Mouse (Mus musculus) hindbrain, postnatal 0 days (tissue): ENCODE results near the gene Tas1r2. TPM values are rescaled to one million over a fixed set of nuclear protein-coding genes. Genes with fewer than 3 reads are reported as not detected.

Source experiments
- ATAC-seq: fragments of 200-750 bp; cut with Nextera tagmentation; 2 replicates; pipeline ENCODE4 v1.8.0; 2017; ENCODE audit warnings: mild to moderate bottlenecking, moderate TSS enrichment, moderate library complexity
- DNase-seq: peaks from one replicate; pipeline ENCODE4 v3.0.0-alpha.2; 2015; ENCODE audit warnings: low spot score
- H3K27ac ChIP-seq: fragments of 300-500 bp; sonication (generic); 2 replicates; pipeline ENCODE4 v1.5.1; 2014; ENCODE audit warnings: mild to moderate bottlenecking
- H3K27me3 ChIP-seq: fragments of 300-500 bp; sonication (generic); 2 replicates; pipeline ENCODE4 v1.6.1; 2014; ENCODE audit warnings: low read length, mixed read lengths; ENCODE audit not compliant: insufficient read depth
- H3K36me3 ChIP-seq: fragments of 300-500 bp; sonication (generic); 2 replicates; pipeline ENCODE4 v1.6.1; 2014; ENCODE audit warnings: low read length, mixed read lengths; ENCODE audit not compliant: insufficient read depth
- H3K4me1 ChIP-seq: fragments of 300-500 bp; sonication (generic); 2 replicates; pipeline ENCODE4 v1.6.1; 2014; ENCODE audit warnings: antibody characterized with exemption, low read length, mixed read lengths; ENCODE audit not compliant: insufficient read depth
- H3K4me2 ChIP-seq: fragments of 300-500 bp; sonication (generic); 2 replicates; pipeline ENCODE4 v1.6.1; 2014; ENCODE audit warnings: low read depth, mild to moderate bottlenecking, low read length, moderate library complexity, mixed read lengths
- H3K4me3 ChIP-seq: fragments of 300-500 bp; sonication (generic); 2 replicates; pipeline ENCODE4 v1.5.1; 2014; ENCODE audit warnings: low read length
- H3K9ac ChIP-seq: fragments of 300-500 bp; sonication (generic); replicated peaks from 2 replicates; pipeline ENCODE4 v1.6.1; 2014; ENCODE audit warnings: mild to moderate bottlenecking, low read length, moderate library complexity, mixed read lengths
- H3K9me3 ChIP-seq: fragments of 300-500 bp; sonication (generic); 2 replicates; pipeline ENCODE4 v1.6.1; 2016; ENCODE audit warnings: low read length, mixed read lengths
- CTCF ChIP-seq: IDR thresholded peaks from 2 replicates; pipeline ENCODE4 v1.5.1; 2016; ENCODE audit warnings: antibody characterized with exemption, control low read depth, low read depth
- WGBS: fragments of 180-500 bp; shearing (Covaris S2); extraction: QIAGEN DNeasy Blood & Tissue Kit; methylation state at CpG from one replicate; pipeline ENCODE4 v1.1.7; 2014; 5-methylcytosine and 5-hydroxymethylcytosine counted together
- polyA plus RNA-seq: library from polyadenylated mRNA; unstranded; fragments of >200 nt; fragmentation: Nextera tagmentation; extraction: Ambion mirVana; gene quantifications from 2 replicates; pipeline ENCODE4 v1.2.1, GENCODE M21; 2015
- total RNA-seq: library from RNA; depleted of rRNA; stranded (reverse); fragments of >200 nt; gene quantifications from 2 replicates; pipeline ENCODE4 v1.2.3, GENCODE M21; 2014

The Tas1r2 gene
- total and polyA plus RNA-seq, 2 experiments from 2014 or later = not detected

- Histone ChIP-seq H3K4me3 (no peak overlapping the region), H3K27ac (no peak overlapping the region), H3K4me2 (no peak overlapping the region), H3K36me3 (peaks cover 33% of the 10 kb centered on the region), H3K27me3 (no peaks in the 10 kb centered on the region), H3K4me1 (peaks cover 5% of the 10 kb centered on the region; the same call in 1 of the 2 replicates), H3K9ac (no peak overlapping the region), H3K9me3 (no peaks in the 10 kb centered on the region)
- no peak for ATAC-seq
- WGBS = 85% methylated on average over 21 of the region's 21 CpGs
- DNase-seq = peak; percentile 30
- TF ChIP-seq CTCF = no peak
Measured at GRCm38 (mm10) chr4:139614524-139615260, 38.6 kb upstream of the Tas1r2 start.

DNA sequence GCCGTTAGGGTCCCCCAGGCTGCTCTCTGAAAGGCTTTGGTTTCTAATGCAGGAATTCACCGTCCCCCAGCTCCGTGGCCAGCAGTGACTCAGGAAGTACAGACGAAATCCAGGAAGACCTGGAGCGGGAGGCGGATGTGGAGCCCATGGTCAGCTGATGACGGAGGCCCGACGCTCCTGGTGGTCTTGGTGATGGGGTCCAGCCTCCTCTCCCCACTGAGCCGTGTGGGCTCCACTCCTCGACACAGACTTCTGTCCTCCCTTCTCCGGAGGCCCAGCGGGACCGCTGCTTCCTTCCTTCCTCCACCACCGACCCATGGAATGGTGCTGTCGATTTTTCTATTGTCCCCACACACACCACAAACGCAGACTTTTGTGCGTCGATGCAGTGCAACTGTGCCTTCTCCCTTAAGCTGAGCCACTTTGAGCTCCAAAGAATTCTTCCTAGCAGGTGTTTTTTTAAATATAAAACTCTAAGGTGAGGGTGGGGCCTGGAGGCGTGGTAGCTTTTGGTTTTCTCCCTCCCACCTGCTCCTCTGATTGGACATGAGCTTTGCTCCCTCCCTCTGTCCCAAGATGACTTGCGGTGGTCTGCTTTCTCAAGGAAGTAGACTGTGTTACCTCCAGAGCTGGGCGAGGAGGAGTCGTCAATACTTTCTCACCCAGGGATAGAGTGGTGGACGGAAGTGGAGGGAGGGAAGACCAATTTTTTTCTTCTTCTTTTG, 36.9 kb upstream of the Tas1r2 start:
- peak overlapping the region; percentile 45 for H3K4me2 ChIP-seq
- peak; percentile 38 for DNase-seq
- peak overlapping the region; percentile 22 for H3K4me3 ChIP-seq
- H3K4me1 ChIP-seq = peaks cover 2% of the 10 kb centered on the region; the same call in 1 of the 2 replicates
- no peak for TF ChIP-seq CTCF
- peak overlapping the region; percentile 48; the same call in 1 of the 2 replicates for H3K27ac ChIP-seq
- peaks cover 28% of the 10 kb centered on the region for H3K36me3 ChIP-seq
- H3K27me3 ChIP-seq = no peaks in the 10 kb centered on the region
- 0 out of 2 replicates have a peak overlapping the region, but pooled peaks have one; percentile 17 for H3K9ac ChIP-seq
- ATAC-seq = no peak
- 16% methylated on average over 24 of the region's 24 CpGs for WGBS
- no peaks in the 10 kb centered on the region for H3K9me3 ChIP-seq

- H3K27me3 ChIP-seq = no peaks in the 10 kb centered on the region
- H3K4me3 ChIP-seq = no peak overlapping the region
- no peaks in the 10 kb centered on the region for H3K9me3 ChIP-seq
- no peak for ATAC-seq
- H3K4me2 ChIP-seq = peak overlapping the region; percentile 45
- H3K9ac ChIP-seq = no peak overlapping the region
- 0 out of 2 replicates have a peak overlapping the region, but pooled peaks have one; percentile 15 for H3K27ac ChIP-seq
- WGBS = 55% methylated on average over 3 of the region's 3 CpGs
- no peaks in the 10 kb centered on the region for H3K4me1 ChIP-seq
- peaks cover 28% of the 10 kb centered on the region for H3K36me3 ChIP-seq
- no peak for TF ChIP-seq CTCF
- peak; percentile 43 for DNase-seq
Measured at GRCm38 (mm10) chr4:139617001-139617364, 36.4 kb upstream of the Tas1r2 start.

GRCm38 (mm10) chr4:139619765-139620164, 33.6 kb upstream of the Tas1r2 start:
- Histone ChIP-seq H3K9ac (no peak overlapping the region), H3K4me2 (no peak overlapping the region), H3K4me3 (no peak overlapping the region), H3K27ac (no peak overlapping the region), H3K36me3 (peaks cover 11% of the 10 kb centered on the region), H3K9me3 (no peaks in the 10 kb centered on the region), H3K27me3 (no peaks in the 10 kb centered on the region), H3K4me1 (peaks cover 12% of the 10 kb centered on the region)
- TF ChIP-seq CTCF = no peak
- DNase-seq = no peak
- no peak for ATAC-seq
- WGBS = 73% methylated on average over 6 of the region's 6 CpGs

DNA sequence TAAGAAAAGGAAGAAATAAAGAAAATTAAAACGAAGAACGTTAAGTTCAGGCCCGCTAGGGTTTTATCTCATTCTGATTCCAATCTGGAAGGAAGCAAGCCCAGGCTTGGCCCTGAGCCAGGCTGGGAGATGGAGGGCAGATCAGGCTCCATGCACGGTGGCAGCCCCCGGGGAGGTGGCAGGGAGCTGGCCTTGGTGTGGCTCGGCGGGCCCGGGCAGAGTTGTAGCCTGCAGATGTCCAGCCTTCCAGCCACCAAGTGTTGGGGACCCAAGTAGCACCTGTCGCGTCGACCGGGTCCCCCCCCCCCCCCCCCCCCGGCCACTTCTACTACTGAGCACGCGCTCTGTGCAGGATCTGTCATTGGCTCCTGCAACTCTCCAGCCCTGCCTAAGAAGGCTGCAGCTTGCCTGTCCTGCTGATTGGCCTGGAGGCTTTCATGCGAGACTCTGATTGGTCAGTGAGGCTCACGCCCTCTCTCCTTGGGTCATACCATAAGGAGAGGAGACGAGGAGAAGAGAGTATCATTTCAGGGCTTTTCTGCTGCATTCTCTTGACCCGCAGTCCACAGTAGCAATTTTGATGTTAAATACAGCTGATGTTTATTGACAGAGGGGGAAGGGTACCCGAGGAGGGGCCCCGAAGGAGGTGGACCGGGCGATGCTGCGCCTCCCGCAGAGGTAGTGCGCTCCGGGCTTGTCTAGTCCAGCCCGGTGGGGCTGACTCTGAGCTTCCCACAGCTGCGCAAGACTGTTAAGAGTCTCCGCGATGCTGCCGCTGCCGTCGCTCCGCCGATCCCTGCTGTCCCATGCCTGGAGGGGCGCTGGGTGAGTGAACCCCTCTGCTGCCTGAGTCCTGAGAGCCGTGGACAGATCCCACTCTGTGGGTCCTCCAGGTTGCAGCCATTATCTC, 30.7 kb upstream of the Tas1r2 start, which contains the start of gene Aldh4a1:
Aldh4a1 (plus strand) TSS at position 494 of the 910 bp plus-strand sequence.
- H3K36me3 ChIP-seq = no peaks in the 10 kb centered on the region
- DNase-seq = peak; percentile 98
- TF ChIP-seq CTCF = peak; percentile 8; the same call in 1 of the 2 replicates
- peak within 1 kb of the TSS; percentile 74 for H3K4me3 ChIP-seq
- H3K9me3 ChIP-seq = no peaks in the 10 kb centered on the region
- peaks cover 15% of the 10 kb centered on the region for H3K4me1 ChIP-seq
- H3K9ac ChIP-seq = peak within 1 kb of the TSS; percentile 70
- peak within 1 kb of the TSS; percentile 94 for H3K27ac ChIP-seq
- no peaks in the 10 kb centered on the region for H3K27me3 ChIP-seq
- peak; percentile 100 for ATAC-seq
- H3K4me2 ChIP-seq = peak within 1 kb of the TSS; percentile 72
- WGBS = under 1% methylated on average over 33 of the region's 38 CpGs
